Mouse (Mus musculus): ENCODE measurements around the gene Cdh8. TPM values are rescaled to one million over a fixed set of nuclear protein-coding genes. Genes with fewer than 3 reads are reported as not detected.
A peak's percentile ranks its signal among the peaks of the same experiment; 100 is the strongest.

Cdh8 gene
- total RNA-seq (2022) = not detected

DNA sequence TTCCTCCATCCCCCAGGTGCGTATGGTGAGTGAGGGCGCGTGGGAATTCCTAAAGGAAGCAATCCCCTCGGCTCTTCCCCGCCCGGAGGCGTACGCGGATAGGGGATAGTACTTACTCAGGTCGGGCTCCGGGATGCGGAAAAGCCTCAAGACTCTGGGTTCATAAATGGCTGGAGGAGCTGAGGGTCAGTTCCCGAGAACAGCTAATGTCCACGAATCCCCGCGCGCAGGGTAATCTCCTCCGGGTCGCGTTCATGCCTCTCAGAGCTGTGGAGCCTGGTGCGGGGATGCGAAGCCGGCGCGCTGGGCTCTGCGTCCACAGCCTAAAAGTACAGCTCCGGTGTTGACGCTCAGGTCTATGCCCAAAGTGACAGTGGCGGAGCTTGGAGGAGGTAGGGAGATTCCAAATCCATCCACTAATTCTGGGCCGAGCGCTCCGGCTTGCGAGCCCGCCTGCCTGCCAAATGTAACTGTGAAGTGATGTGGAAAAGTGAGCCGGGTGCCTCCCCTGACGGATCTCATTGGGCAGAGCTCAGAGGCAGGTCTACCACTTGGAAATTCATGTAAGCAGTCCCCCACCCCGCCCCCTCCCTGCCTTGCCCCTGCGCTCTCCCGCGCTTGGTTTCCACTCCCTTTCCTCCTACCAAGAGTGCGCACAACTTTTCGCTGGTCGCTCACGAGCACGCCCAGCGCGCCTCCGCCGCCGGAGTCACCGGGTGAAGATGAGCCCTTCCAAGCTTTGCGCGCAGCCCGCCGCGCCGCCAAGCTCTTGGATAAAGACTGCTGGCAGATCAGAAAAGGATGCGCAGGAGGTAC, at the start of gene Cdh8:
TSS of gene Cdh8 (minus strand) at position 506 of the 816 bp plus-strand sequence.
- no peak for DNase-seq

- DNase-seq = no peak
These were observed 30.2 kb upstream of the Cdh8 start for GRCm38 (mm10) chr8:99446506-99446905.

GRCm38 (mm10) chr8:99425901-99426300, 9.6 kb upstream of the Cdh8 start:
- no peak for DNase-seq

- no peak for DNase-seq
These were observed 5.2 kb upstream of the Cdh8 start for GRCm38 (mm10) chr8:99421516-99421915.

GRCm38 (mm10) chr8:99419726-99420125, 3.5 kb upstream of the Cdh8 start:
- DNase-seq = no peak

GRCm38 (mm10) chr8:99417456-99417855, 1.2 kb upstream of the Cdh8 start:
- no peak for DNase-seq

- DNase-seq = no peak
These were observed 950 bp downstream of the Cdh8 start for GRCm38 (mm10) chr8:99415076-99415965.

DNA sequence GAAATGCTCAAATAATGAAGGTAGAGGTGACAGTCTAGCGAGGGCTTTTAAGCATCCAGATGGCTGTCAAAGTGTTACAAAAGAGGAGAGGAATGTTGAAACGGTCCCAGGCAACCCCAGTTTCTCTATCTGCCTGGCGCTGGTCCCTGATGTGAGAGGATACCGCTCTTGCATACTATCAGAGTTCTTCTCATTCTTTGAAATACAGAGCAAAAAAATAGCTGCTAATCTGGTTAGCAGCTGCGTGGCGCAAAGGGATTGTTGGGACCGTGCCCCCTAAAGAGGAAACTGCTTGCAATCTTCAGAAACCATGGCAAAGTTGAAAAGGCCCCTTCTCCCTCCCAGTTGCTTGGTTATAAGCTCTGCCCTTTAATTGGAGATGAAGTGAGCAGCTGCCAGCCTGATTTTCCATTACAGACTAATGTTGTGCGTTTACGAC, 1.8 kb downstream of the Cdh8 start:
- no peak for DNase-seq

GRCm38 (mm10) chr8:99413877-99414482, 2.3 kb downstream of the Cdh8 start:
- no peak for DNase-seq

DNA sequence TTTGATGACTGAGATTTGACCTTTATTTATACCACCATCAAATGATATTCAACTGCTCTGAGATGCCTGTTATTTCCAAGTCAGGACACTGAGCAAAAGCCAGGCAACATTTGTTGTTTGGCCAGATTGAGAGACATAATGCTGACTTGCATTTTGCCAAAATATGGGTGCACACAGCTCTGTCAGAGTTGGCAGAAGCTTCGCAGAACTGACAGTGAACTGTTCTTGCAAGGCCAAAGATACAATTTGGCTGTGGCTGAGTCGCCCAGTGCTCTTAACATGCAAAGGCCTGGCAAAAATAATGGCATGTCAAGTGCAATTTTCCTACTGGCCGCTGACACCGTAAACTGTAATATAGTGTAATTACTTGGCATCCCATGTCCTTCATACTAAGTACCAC, 22.4 kb downstream of the Cdh8 start:
- no peak for DNase-seq

DNA sequence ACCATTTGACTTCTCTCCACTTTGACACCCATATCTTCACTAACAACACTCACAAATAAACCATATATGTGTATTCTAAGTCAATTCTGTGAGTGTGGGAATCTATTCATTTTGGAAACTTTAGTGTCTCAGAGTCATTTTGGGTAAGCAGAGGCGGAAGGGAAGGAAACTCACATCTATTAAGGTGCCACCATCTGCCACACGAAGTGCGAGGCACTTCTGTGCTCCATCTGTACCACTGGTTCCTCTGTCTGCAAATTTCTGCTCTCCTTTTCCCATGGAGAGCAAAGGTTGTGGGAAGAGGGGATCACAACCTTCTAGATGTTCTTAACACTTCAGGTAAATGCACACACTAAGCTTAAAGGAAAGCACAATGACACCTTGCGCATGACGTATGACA, 46.2 kb downstream of the Cdh8 start:
- no peak for DNase-seq

- DNase-seq = no peak
These were observed 47.1 kb downstream of the Cdh8 start for GRCm38 (mm10) chr8:99369166-99369565.

DNA sequence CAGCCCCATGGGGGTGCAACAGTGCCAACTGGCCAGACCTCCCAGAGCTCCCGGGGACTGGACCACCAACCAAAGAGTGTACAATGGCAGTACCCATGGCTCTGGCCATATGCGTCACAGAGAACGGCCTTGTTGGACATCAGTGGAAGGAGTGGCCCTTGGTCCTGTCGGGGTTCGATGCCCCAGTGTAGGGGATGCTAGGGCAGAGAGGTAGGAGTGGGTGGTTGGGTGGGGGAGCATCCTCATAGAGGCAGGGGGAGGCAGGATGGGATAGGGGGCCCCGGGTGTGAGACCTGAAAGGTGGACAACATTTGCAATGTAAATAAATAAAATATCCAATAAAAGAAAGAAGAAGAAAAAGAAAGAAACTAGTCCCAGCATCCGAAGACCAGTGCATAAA, 47.8 kb downstream of the Cdh8 start:
- DNase-seq = no peak

GRCm38 (mm10) chr8:99353923-99354322, 62.3 kb downstream of the Cdh8 start:
- DNase-seq = no peak

- DNase-seq = no peak
These were observed 63.0 kb downstream of the Cdh8 start for GRCm38 (mm10) chr8:99353221-99353620.

DNA sequence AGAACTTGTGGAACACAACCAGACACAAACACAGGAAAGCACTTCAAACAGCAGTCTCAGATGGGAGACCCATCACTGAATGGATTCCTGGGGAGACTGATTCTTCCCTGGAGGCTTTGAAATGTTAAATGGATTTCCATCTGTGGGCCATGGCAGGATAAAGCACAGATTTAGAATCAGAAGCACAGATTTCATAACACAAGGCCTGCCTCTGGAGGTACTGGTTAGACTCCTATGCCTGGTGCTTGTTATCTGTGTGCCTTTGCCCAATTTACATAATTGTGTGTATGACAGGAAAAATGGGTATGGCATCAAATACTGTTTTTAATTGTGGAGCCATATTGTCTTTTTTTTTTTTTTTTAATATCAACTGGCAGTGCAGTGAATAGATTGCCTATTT, 66.8 kb downstream of the Cdh8 start:
- no peak for DNase-seq

DNA sequence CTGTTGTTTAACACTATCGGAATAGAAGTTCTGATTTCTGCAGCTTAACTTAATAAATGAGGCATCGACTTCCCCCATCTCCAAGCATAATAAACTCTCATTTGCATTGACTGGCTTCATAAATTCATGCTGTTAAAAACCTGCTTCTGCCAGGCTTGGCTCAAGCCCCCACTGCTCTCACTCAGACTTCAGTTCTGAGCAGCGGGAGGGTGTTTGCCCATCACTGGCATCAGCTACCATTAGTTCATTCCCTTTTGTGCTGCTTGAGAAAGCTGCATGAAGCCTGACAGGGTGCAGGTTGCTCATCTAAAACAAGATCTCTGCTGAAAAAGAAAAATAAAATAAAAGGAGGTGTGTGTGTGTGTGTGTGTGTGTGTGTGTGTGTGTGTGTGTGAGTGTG, 67.7 kb downstream of the Cdh8 start:
- DNase-seq = no peak

DNA sequence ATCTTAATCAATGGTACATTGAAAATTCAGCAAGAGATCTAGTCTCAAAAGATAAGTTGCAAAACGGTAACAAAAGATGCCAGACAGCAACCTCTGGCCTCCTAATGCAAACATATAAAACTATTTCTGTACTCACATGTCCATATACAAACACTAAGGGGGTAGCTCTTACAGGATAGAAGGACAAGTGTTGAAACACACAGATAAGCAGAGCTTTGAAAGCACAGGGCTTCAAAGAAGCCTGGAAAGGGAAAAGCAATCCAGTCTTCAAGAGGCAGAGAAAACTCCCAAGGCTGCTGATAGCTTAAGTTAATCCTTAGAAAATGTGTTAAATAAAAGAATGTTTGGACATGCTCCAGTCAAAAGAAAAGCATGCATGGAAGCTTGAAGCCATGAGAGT, 77.0 kb downstream of the Cdh8 start:
- no peak for DNase-seq

GRCm38 (mm10) chr8:99327559-99327958, 88.7 kb downstream of the Cdh8 start:
- DNase-seq = no peak

GRCm38 (mm10) chr8:99314561-99314960, 101.7 kb downstream of the Cdh8 start:
- peak; percentile 11 for DNase-seq

DNA sequence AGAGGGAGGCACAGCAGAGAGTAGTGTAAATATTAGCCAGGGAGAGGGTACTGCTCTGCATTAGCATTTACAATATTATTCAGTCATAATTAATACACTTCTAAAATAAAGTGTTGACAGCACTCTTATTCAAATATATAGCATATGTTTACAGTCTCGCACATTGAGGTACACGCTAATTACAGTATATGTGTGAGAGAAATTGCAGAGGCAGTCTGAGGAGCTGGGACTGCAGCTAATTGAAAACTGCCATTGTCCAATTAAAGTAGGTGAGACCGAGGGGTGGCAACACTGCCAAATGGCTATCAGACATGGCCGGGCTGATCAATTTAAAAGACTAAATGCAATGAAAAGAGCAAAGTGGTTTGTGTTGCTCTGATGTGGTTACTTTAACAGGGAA, 112.1 kb downstream of the Cdh8 start:
- no peak for DNase-seq

DNA sequence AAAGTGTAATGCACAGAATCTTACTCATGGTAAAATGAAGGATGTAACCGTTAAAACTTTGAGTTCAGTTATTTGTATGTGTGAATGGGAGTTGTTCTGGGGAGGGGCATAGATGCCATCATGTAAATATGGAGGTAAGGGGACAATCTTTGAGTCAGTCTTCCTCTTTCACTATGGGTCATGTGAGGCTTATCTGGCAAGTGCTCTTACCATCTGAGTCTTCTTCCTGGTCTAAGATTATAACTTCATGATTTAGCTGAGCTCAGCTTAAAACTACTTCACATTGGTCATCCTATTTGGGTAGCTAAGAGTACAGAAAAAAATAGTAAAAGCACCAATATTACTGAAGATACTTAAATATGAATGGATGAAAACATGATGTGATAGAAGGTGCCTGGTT, 126.1 kb downstream of the Cdh8 start:
- DNase-seq = no peak

GRCm38 (mm10) chr8:99285103-99285502, 131.2 kb downstream of the Cdh8 start:
- DNase-seq = no peak

Data from adrenal gland, adult 8-10 months (tissue).